Mouse (Mus musculus) heart, adult 2 months (tissue): ENCODE results near the gene Acsf3. TPM values are rescaled to one million over a fixed set of nuclear protein-coding genes. Genes with fewer than 3 reads are reported as not detected.

ENCODE experiments used
- DNase-seq, 2 experiments: peaks; one replicate each; pipeline ENCODE4 v3.0.0; 2021
- H3K27ac ChIP-seq: fragments of 200-600 bp; 2 replicates; pipeline ENCODE4 v1.8.1; 2022
- H3K27me3 ChIP-seq: fragments of 200-500 bp; 2 replicates; pipeline ENCODE4 v1.6.1; 2012; ENCODE audit warnings: mild to moderate bottlenecking, low read length, inconsistent platforms, mixed read lengths; ENCODE audit not compliant: control insufficient read depth, insufficient read depth
- H3K36me3 ChIP-seq: fragments of 200-500 bp; 2 replicates; pipeline ENCODE4 v1.6.1; 2012; ENCODE audit warnings: low read length, inconsistent platforms; ENCODE audit not compliant: control insufficient read depth, insufficient read depth
- H3K4me1 ChIP-seq: fragments of 200-500 bp; 2 replicates; pipeline ENCODE4 v1.6.1; 2011; ENCODE audit warnings: low read length; ENCODE audit not compliant: control insufficient read depth, insufficient read depth
- H3K4me3 ChIP-seq: fragments of 200-600 bp; 2 replicates; pipeline ENCODE4 v1.8.1; 2022
- H3K79me2 ChIP-seq: fragments of 200-500 bp; replicated peaks from 2 replicates; pipeline ENCODE4 v1.6.1; 2012; ENCODE audit warnings: mild to moderate bottlenecking, inconsistent platforms, low read length, moderate library complexity, mixed read lengths; ENCODE audit not compliant: control insufficient read depth, insufficient read depth
- H3K9ac ChIP-seq: fragments of 200-500 bp; 2 replicates; pipeline ENCODE4 v1.6.1; 2012; ENCODE audit warnings: low read depth, mild to moderate bottlenecking, control low read depth, inconsistent platforms, low read length, mixed read lengths
- CTCF ChIP-seq: fragments of 200-600 bp; IDR thresholded peaks from 2 replicates; pipeline ENCODE4 v1.8.1; 2022; ENCODE audit warnings: antibody characterized with exemption, mild to moderate bottlenecking, moderate library complexity
- EP300 ChIP-seq: fragments of 200-500 bp; IDR thresholded peaks from 2 replicates; pipeline ENCODE4 v1.6.1; 2011; ENCODE audit warnings: low read depth, low read length, control low read depth; ENCODE audit not compliant: insufficient read depth
- POLR2A ChIP-seq: fragments of 200-500 bp; IDR thresholded peaks from 2 replicates; pipeline ENCODE4 v1.6.1; 2011; ENCODE audit warnings: mild to moderate bottlenecking, low read depth, low read length, control low read depth; ENCODE audit not compliant: insufficient read depth
- WGBS: fragments of 180-500 bp; shearing (Covaris S2); methylation state at CpG from one replicate; pipeline ENCODE4 v1.1.7; 2018; 5-methylcytosine and 5-hydroxymethylcytosine counted together
- intact Hi-C: fragments of 180-260 bp; cut with DNase I; formaldehyde crosslinking; loops from one replicate; pipeline ENCODE4 v1.15.1; 2025
- polyA plus RNA-seq: library from polyadenylated mRNA; depleted of rRNA; stranded (reverse); fragments of >200 nt; gene quantifications from 2 replicates; pipeline ENCODE4 v1.2.3, GENCODE M21; 2012
- total RNA-seq, 2 experiments: library from RNA; stranded (reverse); gene quantifications; 2 replicates each; pipeline ENCODE4 v1.2.3; 2021

Acsf3 gene
- total and polyA plus RNA-seq, 3 experiments = 25.1 to 29.6 (median 25.6) TPM

DNA sequence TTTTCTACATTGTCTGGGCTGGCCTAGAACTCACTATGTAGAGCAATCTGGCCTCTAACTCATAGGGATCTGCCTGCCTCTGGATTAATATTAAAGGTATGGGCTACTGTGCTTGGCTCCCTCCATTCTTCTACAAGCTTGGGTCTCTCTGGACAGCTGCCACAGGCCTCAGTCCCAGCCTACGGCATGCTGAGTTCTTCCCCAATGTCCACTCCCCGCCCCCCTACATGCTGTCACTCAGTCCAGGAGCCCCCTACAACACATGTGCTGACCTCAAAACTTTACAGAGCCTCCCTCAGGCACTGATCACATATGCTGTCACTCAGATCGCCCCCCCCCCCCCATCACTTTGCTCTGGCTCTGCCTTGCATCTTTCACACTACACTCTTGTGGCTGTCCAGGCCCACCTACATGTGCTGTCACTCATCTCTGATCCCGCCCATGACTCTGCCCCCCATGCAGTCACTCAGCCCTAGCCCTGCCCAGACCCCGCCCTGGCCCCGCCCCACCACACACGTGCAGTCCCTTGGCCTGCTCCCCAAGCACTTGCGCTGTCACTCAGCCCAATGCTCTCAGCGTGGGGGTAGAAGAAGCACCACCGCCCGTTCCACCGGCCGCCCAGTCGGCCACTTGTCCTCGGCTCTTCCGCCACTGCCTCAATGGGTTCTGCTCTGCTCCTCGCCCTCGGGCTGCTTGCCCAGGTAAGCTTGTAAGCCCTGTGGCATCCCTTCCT is 72.7 kb downstream of the Acsf3 start, which contains the start of gene Cdh15:
Cdh15 (plus strand) TSS at position 138 of the 733 bp plus-strand sequence.
- TF ChIP-seq EP300 = no peak
- no peak within 1 kb of the TSS for H3K9ac ChIP-seq
- no peak within 1 kb of the TSS for H3K4me3 ChIP-seq
- intact Hi-C loops = no loop called here
- H3K27me3 ChIP-seq = 0 out of 2 replicates have a peak, but pooled peaks cover 1% of the 10 kb centered on the region
- H3K4me1 ChIP-seq = no peaks in the 10 kb centered on the region
- no peaks in the 10 kb centered on the region for H3K36me3 ChIP-seq
- DNase-seq = peak in 1 of 2 experiments; percentile 24
- H3K27ac ChIP-seq = no peak within 1 kb of the TSS
- WGBS = 20% methylated on average over 17 of the region's 18 CpGs
- no peaks in the 10 kb centered on the region for H3K79me2 ChIP-seq

- Histone ChIP-seq H3K27me3 (no peaks in the 10 kb centered on the region), H3K4me1 (no peaks in the 10 kb centered on the region), H3K9ac (no peak overlapping the region), H3K4me3 (no peak overlapping the region), H3K36me3 (no peaks in the 10 kb centered on the region), H3K79me2 (no peaks in the 10 kb centered on the region), H3K27ac (no peak overlapping the region)
- WGBS = 88% methylated on average over 11 of the region's 11 CpGs
- TF ChIP-seq CTCF (no peak), EP300 (no peak), POLR2A (no peak)
- no peak for DNase-seq
- intact Hi-C loops = no loop called here
These were observed 74.0 kb downstream of the Acsf3 start for GRCm38 (mm10) chr8:122849152-122849910.

DNA sequence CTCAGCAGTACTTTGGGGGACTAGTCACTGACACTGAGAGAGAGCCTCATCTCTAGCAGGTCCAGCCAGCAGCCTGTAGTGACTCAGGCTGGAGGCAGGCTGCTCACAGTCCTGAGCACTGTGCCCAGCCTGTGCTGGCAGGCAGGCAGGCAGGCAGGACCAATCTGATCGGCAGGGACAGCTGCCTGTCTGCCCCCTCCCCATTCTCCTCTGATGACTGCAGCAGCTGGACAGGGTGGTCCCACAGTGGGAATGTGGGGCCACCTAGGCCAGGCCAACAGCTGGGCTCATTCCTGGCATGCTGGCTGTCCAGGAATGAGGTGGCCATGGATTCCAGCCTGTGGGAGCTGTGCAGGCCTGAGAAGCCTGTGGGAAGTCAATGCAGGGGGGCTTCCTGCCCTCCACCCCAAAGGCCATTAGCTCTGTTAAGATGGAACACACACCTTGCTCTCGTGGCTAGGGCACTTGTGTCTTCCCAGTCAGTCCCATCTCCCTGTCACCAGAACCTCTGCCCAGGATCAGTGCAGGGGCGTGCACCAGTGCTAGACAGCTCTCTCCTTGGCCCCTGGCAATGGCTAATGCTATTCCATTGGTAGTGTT is 75.5 kb downstream of the Acsf3 start:
- Histone ChIP-seq H3K27me3 (no peaks in the 10 kb centered on the region), H3K36me3 (no peaks in the 10 kb centered on the region), H3K9ac (no peak overlapping the region), H3K4me3 (no peak overlapping the region), H3K79me2 (no peaks in the 10 kb centered on the region), H3K27ac (no peak overlapping the region), H3K4me1 (no peaks in the 10 kb centered on the region)
- TF ChIP-seq CTCF (no peak), EP300 (no peak), POLR2A (no peak)
- no peak for DNase-seq
- WGBS = 76% methylated on average over 3 of the region's 3 CpGs
- intact Hi-C loops = no loop called here

GRCm38 (mm10) chr8:122851692-122852545 is 76.6 kb downstream of the Acsf3 start:
- TF ChIP-seq EP300 (no peak), POLR2A (no peak), CTCF (no peak)
- H3K9ac ChIP-seq = no peak overlapping the region
- H3K4me1 ChIP-seq = no peaks in the 10 kb centered on the region
- H3K36me3 ChIP-seq = no peaks in the 10 kb centered on the region
- no peaks in the 10 kb centered on the region for H3K79me2 ChIP-seq
- intact Hi-C loops = no loop called here
- H3K27me3 ChIP-seq = no peaks in the 10 kb centered on the region
- no peak overlapping the region for H3K27ac ChIP-seq
- WGBS = 84% methylated on average over 12 of the region's 12 CpGs
- H3K4me3 ChIP-seq = no peak overlapping the region
- DNase-seq = no peak

DNA sequence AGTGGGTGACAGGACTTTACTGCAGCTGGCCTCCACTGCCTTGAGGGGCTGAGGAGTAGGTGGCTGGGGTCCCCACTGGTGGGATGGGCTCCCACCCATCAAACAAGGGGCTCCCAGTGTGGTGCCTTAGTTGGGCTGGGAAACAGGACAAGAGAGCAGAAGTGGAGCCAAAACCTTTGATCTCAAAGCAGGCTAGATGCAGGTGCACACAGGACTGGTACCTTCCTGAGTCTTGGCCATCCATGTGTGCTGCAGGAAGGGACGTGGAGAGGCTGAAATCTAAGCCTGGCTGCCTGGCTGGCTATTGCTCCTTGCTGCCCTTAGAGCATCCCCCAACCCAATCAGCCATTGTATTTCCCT is 77.2 kb downstream of the Acsf3 start:
- no peaks in the 10 kb centered on the region for H3K79me2 ChIP-seq

More for the DNA sequence above, 77.2 kb downstream of the Acsf3 start:
- TF ChIP-seq CTCF = no peak
- Histone ChIP-seq H3K27ac (no peak overlapping the region), H3K9ac (no peak overlapping the region), H3K36me3 (no peaks in the 10 kb centered on the region), H3K4me1 (no peaks in the 10 kb centered on the region), H3K27me3 (no peaks in the 10 kb centered on the region), H3K4me3 (no peak overlapping the region)
- DNase-seq = no peak
- WGBS = 56% methylated on average over 1 of the region's 1 CpGs
- intact Hi-C loops = no loop called here
